Mouse (Mus musculus) mouse embryonic stem cell (cell line): ENCODE data around the gene Atp6ap2.
"Not testable (repeated sequence)": the region's sequence is repeated elsewhere in the genome, so short reads cannot be mapped to it uniquely, and the experiment has no call there.

Experiments used
- in situ Hi-C, 2 experiments: fragments of 300-500 bp; cut with MboI; formaldehyde crosslinking; loops; 1 replicate in 1 of 2; 3 replicates in 1 of 2; pipeline ENCODE4 v1.14.3; 2019 to 2020; ENCODE audit warnings: low sequenced_read_pairs in 2 of 2, low pct_unique_long_range_greater_than_20kb in 1 of 2, mixed read lengths in 1 of 2; ENCODE audit not compliant: unreplicated experiment in 1 of 2

The Atp6ap2 gene

GRCm38 (mm10) chrX:12587192-12587957, at the start of gene Atp6ap2:
Atp6ap2 (plus strand) TSS chrX:12587801.
- in situ Hi-C loops: no loop called here

GRCm38 (mm10) chrX:12544417-12544816, 43.2 kb upstream of the Atp6ap2 start:
- in situ Hi-C loops: loop anchor here in 1 of 2 experiments (10.0 kb wide), 1 partner anchor 310 kb away; no protein-coding TSS in a partner anchor

DNA sequence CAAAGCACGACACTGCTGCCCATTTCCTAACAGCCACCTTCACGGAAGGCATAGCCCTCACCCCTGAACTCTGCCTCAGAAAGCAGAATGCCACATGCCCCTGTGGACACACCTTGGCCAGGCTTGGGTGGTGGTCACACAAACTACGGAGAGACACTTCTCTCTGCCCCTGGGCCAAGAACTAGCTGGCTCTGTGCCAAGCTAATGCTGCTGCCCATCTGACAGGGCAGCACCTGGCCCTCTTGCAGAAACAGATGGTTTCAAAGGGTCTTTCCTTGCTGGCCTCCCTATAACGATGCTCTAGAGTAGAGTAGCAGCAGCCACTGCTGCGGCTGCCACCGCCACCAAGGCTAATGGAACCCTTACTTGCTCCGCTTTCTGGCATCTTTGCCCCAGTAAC, 30.5 kb upstream of the Atp6ap2 start:
- in situ Hi-C loops: loop anchor here in 1 of 2 experiments (25.0 kb wide), 1 partner anchor 655 kb away; no protein-coding TSS in a partner anchor

GRCm38 (mm10) chrX:12571407-12571806, 16.2 kb upstream of the Atp6ap2 start:
- in situ Hi-C loops: loop anchor here in 1 of 2 experiments (5.0 to 25.0 kb wide), 2 partner anchors 49 to 641 kb away; no protein-coding TSS in a partner anchor

DNA sequence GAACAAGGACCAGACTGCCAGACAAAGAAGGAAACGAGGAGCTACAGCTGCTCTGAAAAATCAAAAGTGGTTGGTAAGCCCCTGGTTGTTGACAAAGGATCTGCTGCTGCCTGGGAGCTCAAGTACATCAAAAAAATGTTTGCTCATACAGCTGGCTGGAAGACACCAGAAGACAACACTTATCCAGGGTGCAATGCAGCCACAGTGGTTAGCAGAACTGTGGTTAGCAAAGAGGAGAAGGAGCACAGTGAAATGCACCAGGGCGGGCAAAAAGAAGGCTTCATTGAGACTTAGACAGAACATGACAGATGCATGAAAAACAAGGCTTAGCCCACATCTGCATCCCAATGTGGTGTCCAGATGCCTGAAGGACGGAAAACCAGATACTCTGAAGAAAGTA, 9.7 kb upstream of the Atp6ap2 start:
- in situ Hi-C loops: no loop called here

DNA sequence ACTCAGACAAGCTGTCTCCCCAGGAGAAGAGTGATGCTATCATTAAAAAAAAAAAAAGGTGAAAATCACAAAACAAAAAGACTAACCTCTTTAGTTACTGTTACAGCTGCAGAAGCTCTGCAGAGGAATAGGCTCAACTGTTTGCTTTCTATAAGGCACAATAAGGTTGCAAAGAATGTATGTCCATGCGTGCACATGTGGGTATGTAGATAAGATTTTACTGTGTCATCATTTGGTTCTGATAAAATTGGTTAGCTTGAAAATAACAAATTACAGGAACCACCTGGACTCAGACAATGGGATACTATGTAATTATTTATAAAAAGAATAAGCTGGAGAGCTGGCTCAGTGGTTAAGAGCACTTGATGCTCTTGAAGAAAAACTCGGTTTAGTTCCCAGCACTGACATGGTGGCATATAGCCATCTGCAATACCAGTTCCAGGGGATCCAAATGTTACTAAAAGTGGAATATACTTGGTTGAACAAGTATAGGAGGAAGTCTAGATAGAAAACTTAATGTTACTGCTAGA, 9.2 kb upstream of the Atp6ap2 start:
- in situ Hi-C loops: no loop called here

DNA sequence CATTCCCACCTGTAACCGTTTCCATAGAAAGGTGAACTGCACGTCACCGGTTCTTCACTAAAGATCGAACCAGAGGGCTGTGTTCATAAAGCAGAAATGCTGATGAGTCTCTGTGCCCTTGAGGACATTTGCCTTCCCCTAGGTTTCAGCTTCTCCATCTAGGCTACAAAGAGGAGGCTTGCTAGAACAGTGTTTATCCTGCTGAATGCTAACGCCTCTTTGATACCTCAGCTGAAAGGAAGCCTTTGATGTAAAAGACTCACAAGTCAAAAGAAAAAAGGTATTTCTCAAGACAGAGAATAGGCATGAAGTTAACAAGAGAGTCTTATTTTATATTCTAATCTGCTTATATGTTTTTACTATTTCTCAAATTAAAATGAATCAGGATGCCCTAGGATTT, 4.3 kb upstream of the Atp6ap2 start:
- in situ Hi-C loops: no loop called here

GRCm38 (mm10) chrX:12587958-12588355, 356 bp downstream of the Atp6ap2 start:
- in situ Hi-C loops: no loop called here

DNA sequence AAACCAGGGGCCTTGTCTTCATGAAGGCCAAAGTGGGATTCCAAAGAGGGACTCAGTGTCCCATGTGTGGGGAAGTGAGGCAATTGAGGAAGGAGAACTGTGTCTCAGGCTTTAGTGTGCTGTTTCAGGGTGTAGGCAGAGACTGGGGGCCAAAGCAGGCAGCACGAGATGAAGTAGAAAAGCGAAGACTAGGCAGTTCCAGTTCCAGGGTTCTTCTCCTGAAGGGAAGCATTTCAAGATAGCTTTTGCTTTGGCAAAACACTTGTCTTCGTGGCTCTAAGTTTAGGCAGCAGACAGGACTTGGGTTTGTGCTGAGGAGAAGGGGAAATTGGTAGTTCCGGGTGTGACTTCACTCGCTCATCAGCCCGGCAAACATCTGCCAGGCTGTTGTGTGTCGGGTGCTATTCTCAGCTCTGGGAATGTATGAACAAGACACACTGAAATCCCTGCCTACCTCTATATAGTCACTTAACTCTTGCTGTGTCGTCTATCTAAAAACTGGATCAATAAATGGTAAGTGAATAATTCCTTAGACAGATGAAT, 3.9 kb downstream of the Atp6ap2 start:
- in situ Hi-C loops: no loop called here

GRCm38 (mm10) chrX:12592011-12592410, 4.4 kb downstream of the Atp6ap2 start:
- in situ Hi-C loops: no loop called here

DNA sequence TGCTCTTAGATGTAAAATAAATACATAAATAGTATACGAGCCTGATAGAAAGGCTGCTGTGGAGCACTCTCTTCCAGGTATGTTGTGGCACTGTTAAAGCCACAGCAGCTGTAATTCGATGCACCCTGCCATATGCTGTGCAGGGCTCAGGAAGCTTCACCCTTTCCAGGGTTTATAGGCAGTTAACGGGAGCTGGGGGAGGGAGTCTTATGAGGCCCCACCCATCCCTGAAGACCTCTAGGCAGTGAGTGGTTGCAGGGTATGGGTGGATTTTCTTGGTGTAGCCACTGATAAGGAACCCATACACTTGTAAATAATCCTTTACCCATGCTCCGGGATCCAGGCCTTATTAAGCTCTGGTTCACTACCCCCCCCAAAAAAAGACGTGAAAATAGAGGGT, 6.2 kb downstream of the Atp6ap2 start:
- in situ Hi-C loops: no loop called here

GRCm38 (mm10) chrX:12610541-12610940, 22.9 kb downstream of the Atp6ap2 start:
- in situ Hi-C loops: not testable (repeated sequence)

GRCm38 (mm10) chrX:12611211-12611610, 23.6 kb downstream of the Atp6ap2 start:
- in situ Hi-C loops: no loop called here

GRCm38 (mm10) chrX:12612360-12612759, 24.8 kb downstream of the Atp6ap2 start:
- in situ Hi-C loops: not testable (repeated sequence)

GRCm38 (mm10) chrX:12625131-12625530, 37.5 kb downstream of the Atp6ap2 start:
- in situ Hi-C loops: no loop called here

GRCm38 (mm10) chrX:12644976-12645375, 57.4 kb downstream of the Atp6ap2 start:
- in situ Hi-C loops: no loop called here

GRCm38 (mm10) chrX:12645531-12646304, 58.1 kb downstream of the Atp6ap2 start:
- in situ Hi-C loops: no loop called here

- in situ Hi-C loops: no loop called here
Measured at GRCm38 (mm10) chrX:12651906-12652305, 64.3 kb downstream of the Atp6ap2 start.

- in situ Hi-C loops: no loop called here
Measured at GRCm38 (mm10) chrX:12653879-12654278, 66.3 kb downstream of the Atp6ap2 start.
